Mouse (Mus musculus) spleen, adult 12 weeks (tissue): ENCODE measurements around the gene Rad21l.
"Not testable (repeated sequence)": the region's sequence is repeated elsewhere in the genome, so short reads cannot be mapped to it uniquely, and the experiment has no call there.

Experiments
- DNase-seq: peaks from one replicate; pipeline ENCODE4 v3.0.0; 2022; ENCODE audit warnings: low spot score

Rad21l gene

GRCm38 (mm10) chr2:151629310-151629709, 39.0 kb downstream of the Rad21l start:
- no peak for DNase-seq

- DNase-seq = no peak
Measured at GRCm38 (mm10) chr2:151628011-151628410, 40.3 kb downstream of the Rad21l start.

- DNase-seq = no peak
Measured at GRCm38 (mm10) chr2:151626296-151626695, 42.0 kb downstream of the Rad21l start.

- no peak for DNase-seq
Measured at GRCm38 (mm10) chr2:151623776-151624175, 44.6 kb downstream of the Rad21l start.

- DNase-seq = no peak
Measured at GRCm38 (mm10) chr2:151616551-151617329, 51.6 kb downstream of the Rad21l start.

- not testable (repeated sequence) for DNase-seq
Measured at GRCm38 (mm10) chr2:151615779-151616178, 52.6 kb downstream of the Rad21l start.

- DNase-seq = no peak
Measured at GRCm38 (mm10) chr2:151609974-151610373, 58.4 kb downstream of the Rad21l start.

- DNase-seq = no peak
Measured at GRCm38 (mm10) chr2:151608435-151608834, 59.9 kb downstream of the Rad21l start.

- no peak for DNase-seq
Measured at GRCm38 (mm10) chr2:151605437-151605987, 62.8 kb downstream of the Rad21l start.

GRCm38 (mm10) chr2:151603630-151604029, 64.7 kb downstream of the Rad21l start:
- no peak for DNase-seq

GRCm38 (mm10) chr2:151602106-151602505, 66.2 kb downstream of the Rad21l start:
- DNase-seq = no peak

- DNase-seq = no peak
Measured at GRCm38 (mm10) chr2:151598068-151598467, 70.3 kb downstream of the Rad21l start.
